Mouse (Mus musculus) kidney, postnatal 14 days (tissue): ENCODE measurements around the gene Polr3h.
A peak's percentile ranks its signal among the peaks of the same experiment; 100 is the strongest.

Experiments
- DNase-seq: peaks from one replicate; pipeline ENCODE4 v3.0.0; 2022; ENCODE audit warnings: mixed read lengths

The Polr3h gene

GRCm38 (mm10) chr15:81839634-81840033 is 86.4 kb downstream of the Polr3h start:
- peak; percentile 95 for DNase-seq

- DNase-seq: peak; percentile 73
These were observed 87.3 kb downstream of the Polr3h start for GRCm38 (mm10) chr15:81838554-81839235.
